Mouse (Mus musculus) mesoderm, embryonic 11.5 days (tissue): ENCODE results near the gene Dtd2.
A peak's percentile ranks its signal among the peaks of the same experiment; 100 is the strongest.

Experiments
- DNase-seq: peaks from one replicate; pipeline ENCODE4 v3.0.0-alpha.2; 2012; ENCODE audit warnings: low read depth, low spot score

Gene Dtd2

GRCm38 (mm10) chr12:51985163-51985748 lies 21.0 kb downstream of the Dtd2 start:
- DNase-seq, result no peak

DNA sequence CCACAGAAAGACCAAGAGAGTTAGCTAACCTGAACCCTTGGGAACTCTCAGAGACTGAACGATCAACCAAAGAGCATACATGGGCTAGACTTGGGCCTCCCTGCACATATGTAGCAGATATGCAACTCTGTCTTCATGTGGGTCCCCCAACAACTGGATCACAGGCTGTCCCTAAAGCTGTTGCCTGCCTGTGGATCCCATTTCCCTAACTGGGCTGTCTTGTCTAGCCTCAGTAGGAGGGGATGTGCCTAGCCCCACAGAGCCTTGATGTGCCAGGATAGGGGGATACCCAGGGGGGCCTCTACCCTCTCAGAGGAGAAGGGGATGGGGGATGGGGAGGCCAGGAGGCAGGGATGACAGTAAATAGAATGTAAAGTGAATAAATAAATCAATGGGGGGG lies 22.7 kb downstream of the Dtd2 start:
- no peak for DNase-seq

DNA sequence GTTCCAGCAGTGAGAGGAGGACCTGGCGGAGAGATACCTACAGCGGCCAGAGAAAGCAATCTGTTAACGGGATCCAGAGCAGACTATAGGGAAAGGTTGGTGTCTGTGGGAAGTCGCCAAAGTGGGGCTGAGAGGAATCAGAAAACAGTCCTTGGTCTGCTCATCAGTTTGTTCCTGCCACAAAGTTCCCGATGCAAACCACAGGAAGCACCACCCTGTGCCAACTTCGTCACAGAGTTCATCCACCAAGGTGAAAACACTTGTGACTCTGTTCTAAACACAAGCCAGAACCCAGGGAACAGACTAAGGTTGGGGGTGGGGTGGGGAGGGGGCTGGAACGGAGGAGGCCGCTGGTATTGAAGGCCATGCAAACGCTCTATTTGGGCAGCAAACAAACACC lies 29.8 kb downstream of the Dtd2 start:
- no peak for DNase-seq

- no peak for DNase-seq
These were observed 31.9 kb downstream of the Dtd2 start for GRCm38 (mm10) chr12:51974381-51974780.

GRCm38 (mm10) chr12:51972269-51973065 lies 33.8 kb downstream of the Dtd2 start:
- DNase-seq, result no peak

DNA sequence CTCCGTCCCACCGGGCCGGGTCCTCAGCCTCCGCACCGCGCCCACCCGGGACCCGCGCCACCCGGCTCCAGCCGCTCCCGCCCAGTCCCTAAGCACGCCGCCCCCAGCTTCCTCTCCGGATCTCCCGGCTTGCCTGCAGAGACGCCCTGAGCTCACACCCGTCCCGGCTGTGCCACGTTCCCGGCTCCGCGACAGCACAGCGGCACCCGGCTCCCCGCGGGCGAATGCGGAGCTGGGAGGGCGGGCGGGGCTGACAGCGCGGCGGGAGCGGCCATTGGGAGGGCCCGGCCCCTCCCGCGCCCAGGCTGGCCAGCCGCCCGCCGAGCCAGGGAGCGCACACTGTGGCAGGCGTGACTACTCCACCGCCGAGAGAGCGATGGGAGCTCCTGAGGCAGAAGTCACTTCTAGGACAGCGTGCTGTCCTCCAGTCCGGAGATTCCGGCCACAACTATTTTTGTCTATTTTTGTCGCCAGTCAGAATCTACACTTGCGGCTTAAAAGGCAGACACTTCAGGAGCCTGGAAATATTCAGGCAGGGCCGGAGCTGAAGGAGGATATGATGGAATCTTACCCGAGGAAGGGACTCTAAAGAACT lies 35.1 kb downstream of the Dtd2 start, which contains the start of gene Heatr5a:
Heatr5a (minus strand) TSS at position 252 of the 595 bp plus-strand sequence.
- peak; percentile 79 for DNase-seq

- no peak for DNase-seq
These were observed 35.8 kb downstream of the Dtd2 start for GRCm38 (mm10) chr12:51970352-51971069.

DNA sequence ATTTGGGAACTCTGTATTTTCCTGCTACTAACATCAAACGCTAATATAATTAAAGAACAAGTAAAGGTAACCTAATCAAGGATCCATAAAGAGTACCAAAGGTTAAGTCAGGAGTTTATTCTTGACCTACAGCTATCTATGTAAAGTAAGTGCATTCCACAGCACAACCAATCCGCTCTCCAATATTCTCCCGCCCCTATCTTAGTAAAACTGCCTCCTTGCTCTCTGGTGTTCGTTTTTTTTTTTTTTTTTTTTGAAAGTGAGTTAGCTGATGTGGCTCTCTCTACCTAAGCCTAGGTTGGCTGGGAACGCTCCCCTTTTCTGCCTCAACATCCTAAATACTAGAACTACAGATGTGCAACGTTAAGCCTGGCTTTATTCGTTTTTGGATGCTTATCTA lies 36.4 kb downstream of the Dtd2 start:
- no peak for DNase-seq

DNA sequence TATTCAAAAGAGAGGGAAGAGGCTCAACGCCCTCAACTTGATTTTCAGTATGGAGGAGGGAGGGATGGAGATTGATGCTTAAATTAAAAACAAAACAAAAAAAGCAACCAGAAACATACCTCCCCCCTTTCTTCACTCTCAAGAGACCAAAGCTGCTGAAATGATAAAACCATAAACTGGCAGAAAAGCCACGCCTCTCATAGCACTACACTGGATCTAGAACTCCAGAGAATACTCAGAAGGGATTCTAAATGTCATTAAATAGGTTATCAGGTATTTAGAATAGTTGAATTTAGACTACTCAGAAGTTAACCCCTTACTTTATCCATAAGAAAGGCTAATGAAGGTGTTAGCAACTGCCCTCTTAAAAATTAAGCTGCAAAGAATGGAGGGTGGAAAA lies 37.2 kb downstream of the Dtd2 start:
- DNase-seq, result no peak

DNA sequence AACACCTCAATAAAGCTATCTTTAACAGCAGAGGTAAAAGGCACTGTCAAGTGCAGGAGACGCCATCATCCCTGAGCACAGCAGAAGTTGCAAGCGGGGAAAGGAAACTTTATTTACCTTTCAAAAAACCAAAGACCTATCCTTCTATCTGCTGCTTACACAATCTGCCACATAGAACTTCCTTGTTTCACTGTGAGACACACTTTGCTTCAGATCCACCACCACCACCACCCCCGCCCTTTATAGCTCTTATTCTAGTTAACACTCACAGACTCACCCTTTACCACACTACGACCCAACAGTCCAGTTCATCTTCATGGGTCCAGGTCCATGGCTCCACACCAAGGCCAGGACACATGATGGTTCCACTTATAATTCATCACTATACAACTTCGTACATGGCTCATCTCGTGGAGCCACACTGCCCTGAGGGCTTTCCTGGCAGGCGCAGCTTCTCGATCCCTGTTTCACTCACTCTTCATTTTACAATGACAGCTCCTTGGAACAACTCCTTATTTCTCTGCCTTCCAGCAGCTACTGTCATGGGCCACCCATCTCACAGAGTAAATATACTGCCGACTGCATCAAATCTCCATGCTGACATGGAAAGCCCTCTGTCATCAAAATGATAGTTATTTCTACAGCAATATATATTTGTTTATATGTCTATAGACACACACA lies 38.2 kb downstream of the Dtd2 start:
- no peak for DNase-seq

- DNase-seq, result no peak
These were observed 48.7 kb downstream of the Dtd2 start for GRCm38 (mm10) chr12:51957626-51958025.

DNA sequence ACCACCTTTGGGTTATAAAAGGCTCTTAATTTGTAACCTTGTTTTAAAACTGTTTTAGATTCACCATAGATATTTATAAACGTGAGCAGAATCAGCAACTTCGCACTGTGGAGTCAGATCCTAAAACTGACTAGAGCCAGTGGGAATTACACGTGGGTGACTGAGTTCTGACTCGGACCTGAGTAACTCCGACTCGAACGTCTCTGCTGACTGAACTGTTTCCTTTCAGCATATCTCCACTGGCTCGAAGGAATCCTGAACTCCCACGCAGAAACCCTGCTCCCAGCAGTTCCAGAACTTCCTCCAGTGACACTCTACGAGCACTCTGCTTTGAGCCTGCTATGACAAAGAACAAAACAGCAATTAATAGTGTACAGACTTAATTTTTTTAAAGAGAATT lies 54.0 kb downstream of the Dtd2 start:
- no peak for DNase-seq

DNA sequence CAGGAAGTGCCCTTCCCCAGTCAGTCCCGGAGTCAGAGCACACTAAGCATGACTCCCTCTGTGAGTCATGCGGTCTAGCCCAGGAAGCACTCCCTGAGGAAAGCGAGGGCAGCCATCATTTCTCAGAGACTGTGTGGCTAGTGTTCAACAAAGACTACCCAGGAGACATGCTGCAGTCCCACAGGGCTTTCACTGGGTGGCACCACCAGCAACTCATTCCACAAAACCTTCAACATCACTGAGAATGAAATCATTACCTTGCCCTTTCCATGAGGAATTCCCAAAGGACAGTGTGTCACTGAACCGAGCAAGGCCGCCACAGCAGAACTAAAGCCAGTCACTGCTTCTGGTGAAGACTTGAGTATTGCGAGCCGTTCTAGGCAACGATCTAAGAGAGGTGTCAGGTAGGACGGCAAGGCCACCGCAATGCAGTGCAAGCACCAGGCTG lies 58.8 kb downstream of the Dtd2 start:
- DNase-seq, result no peak

DNA sequence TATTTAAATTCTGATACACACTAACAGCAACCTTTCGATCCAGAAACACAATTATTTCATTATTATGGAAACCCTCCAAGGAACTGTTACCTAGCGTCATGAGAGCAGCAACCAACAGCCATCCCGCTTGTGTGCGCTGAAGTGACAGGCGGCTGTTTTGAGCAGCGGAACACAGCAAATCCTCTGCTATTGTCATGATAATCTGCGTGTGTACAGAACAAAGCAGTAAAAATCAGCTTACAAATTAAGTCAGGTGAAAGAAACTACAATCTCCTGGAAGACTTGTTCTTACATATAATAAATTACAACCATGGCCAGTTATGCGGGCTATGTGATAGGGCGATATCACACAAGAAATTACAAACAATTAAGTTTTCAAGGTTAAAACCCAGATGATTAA lies 61.0 kb downstream of the Dtd2 start:
- no peak for DNase-seq

DNA sequence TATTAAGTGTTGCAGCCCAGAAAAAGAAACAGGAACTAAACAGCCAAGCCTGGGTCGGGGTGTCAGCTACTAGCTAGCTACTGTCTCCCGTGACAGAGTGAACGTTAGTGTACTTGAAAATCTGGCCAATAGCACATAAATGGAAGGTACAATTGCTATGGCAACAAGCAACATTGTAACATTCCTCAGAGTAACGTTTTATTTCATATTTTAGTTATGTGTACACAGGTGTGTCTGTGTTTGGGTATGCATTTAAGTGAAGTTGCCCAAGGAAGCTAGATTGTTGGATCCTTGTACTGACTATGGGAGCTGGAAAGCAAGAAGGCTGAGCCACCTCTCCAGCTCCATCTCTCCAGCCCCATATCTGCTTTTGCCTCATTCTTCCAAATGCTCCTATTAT lies 66.5 kb downstream of the Dtd2 start:
- no peak for DNase-seq
